Mouse (Mus musculus) NIH3T3 (cell line): Measurements from ENCODE around the gene Zfp385a.

ENCODE experiments used
- DNase-seq: peaks from one replicate; pipeline ENCODE4 v3.0.0-alpha.2; 2012; ENCODE audit warnings: low read depth

Zfp385a gene

GRCm38 (mm10) chr15:103339961-103340337, at the start of gene Zfp385a:
Zfp385a (minus strand) TSS chr15:103340093.
- DNase-seq, result no peak

GRCm38 (mm10) chr15:103388556-103389145, 48.8 kb upstream of the Zfp385a start:
- DNase-seq, result peak; percentile 82

DNA sequence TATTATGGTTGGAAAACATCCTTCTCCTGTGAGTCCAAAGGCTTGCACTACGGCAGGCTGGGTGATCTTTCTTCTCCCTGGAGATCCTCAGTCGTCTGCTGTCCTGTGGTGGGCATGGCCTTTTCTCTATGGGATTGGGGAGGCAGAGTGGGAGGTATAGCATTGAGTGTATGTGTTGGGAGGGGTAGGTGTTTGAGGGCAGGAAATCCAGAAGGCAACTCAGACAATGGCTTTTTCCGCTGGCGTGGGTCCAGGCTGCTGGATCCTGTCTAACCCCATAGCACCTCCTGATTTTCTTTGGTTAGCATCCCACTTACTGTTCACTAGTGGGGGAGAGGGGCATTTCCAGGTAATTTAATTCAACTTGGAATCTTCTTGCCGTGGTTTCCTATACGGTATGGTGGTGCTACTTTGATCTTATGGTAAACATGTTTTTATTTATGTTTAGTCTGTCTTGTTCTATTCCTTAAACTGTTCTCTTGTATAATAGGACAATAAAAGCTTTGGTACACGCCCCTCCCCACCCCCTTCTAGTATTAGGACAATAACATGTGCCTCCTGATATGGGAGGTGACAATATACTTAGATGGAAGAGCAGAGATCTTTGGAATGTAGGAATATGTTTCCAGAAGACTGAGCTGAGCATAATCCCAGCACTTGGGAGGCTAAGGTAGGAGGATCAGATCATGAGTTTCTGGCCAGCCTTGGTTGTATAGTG, 44.0 kb upstream of the Zfp385a start:
- DNase-seq, result peak; percentile 30

DNA sequence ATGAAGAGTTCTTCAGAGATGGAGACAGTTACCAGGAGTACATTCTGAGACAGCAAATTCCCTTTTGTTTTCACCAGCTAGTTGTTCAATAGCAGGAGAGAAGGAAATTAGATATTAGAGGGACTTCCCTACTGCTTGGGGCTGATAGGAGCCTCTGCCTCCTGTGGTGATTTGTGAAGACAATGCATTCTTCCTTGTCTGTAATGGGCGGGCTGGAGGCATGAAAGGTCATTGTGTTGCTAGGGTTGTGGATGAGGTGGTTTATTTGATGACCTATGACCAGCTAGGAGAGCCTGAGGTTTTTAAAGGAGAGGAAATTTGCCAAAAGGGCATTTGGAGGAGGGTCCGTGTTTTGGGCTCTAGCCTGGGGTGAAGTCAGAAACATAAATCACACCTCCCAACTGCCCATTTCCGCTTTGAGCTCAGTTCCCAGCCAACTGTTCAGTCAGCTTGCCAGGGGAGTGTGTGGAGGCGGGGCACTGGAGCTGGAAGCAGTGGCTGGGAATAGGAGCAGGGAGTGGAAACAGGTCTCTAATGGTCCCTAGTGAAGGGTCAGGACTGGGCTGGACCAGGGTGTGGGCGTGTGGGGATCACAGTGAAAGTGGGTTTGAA, 43.0 kb upstream of the Zfp385a start:
- DNase-seq, result peak; percentile 71

DNA sequence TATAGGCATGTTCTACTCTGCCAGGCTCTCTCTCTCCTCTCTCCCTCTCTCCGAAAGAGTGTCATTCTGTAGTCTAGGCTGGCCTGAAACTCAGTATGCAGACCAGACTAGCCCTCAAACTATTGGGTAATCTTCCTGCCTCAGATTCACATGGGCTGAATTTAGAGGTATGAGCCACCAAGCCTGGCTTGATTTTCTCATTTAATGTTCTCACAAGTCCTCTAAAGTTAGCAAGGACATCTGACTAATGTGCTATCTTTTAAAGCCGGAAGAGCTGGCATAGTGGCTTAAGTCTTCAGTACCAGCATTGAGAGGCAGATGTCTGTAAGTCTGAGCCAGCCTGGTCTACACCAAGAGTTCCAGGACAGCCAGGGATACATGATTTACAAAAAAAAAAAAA, 42.2 kb upstream of the Zfp385a start:
- DNase-seq, result peak; percentile 35

DNA sequence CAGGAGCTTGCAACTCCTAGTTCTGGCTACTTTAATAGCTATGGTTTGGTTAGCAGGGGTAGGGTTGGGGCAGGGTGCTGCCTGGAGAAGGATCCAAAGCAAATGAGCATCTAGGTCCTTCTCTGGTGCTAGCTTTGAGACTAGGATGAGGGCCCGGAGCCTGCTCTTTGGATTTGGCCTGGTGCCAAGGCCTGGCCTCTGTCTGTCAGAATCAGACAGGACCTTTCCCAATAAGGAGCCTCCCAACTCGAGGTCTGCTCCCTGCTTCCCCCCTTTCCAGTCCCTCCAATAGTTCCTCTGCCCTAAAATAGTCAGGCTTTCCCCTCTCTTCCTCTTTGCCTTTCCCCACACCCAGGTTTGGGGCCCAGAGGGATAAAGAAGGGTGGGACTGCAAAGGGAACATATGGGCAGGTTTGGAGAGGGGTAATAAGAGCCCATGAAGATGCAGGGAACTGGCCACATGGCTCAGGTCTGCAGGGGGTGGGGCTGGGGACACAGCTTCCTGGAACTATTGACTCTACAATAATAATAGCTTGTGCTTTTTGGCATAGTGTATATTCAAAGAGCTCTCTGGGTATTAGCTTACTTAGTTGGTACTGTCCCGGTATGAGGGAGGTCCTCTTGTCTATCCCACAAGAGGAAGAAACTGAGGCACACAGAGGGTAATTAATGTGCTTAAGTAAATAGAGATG, 38.9 kb upstream of the Zfp385a start:
- peak; percentile 71 for DNase-seq

GRCm38 (mm10) chr15:103377752-103378664, 38.1 kb upstream of the Zfp385a start:
- DNase-seq, result peak; percentile 90

- DNase-seq, result peak; percentile 56
These were observed 37.0 kb upstream of the Zfp385a start for GRCm38 (mm10) chr15:103376837-103377269.

DNA sequence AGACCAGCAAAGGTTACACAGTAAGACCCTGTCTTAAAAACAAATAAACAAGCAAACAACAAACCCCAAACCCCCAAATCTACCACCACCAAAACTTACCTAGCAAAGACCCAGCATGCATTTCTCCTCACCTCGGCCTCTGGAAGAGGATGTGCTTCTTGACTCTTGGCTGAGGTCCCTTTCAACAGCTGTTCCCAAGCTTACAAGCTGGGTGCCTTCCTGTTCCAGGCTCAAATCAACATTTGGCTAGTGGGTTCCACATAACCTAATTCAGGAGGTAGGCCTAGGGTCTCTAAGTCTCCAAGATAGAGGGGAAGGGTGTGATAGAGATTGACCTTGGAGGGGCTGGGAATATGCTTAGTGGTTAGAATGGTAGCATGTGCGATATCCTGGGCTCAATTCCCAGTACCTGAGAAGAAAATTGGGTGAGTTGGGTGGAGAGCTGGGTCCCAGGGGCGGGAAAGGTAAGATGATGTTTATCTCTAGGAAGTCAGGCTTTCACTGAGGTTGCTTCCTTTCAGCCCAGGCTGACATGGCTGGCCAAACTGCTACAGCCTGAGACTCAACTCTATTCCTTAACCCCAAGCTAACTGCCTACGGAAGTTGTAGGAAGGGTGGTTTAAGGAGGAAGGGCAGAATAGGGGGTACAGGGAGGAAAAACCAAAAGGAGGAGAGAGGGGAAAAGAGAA, 35.4 kb upstream of the Zfp385a start:
- no peak for DNase-seq

DNA sequence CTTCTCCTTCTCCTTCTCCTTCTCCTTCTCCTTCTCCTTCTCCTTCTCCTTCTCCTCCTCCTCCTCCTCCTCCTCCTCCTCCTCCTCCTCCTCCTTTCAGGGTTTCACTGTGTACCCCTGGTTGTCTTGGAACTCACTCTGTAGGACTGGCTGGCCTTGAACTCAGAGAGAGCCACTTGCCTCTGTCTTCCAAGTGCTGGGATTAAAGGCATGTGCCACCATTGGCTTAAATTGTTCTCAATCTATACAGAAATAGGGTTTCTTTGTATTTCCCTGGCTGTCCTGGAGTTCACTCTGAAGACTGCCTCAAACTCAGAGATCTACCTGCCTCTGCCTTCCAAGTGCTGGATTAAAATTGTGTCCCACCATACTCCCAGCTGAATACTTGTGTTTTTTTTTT, 32.6 kb upstream of the Zfp385a start:
- no peak for DNase-seq

- peak; percentile 75 for DNase-seq
These were observed 31.8 kb upstream of the Zfp385a start for GRCm38 (mm10) chr15:103371741-103372140.

DNA sequence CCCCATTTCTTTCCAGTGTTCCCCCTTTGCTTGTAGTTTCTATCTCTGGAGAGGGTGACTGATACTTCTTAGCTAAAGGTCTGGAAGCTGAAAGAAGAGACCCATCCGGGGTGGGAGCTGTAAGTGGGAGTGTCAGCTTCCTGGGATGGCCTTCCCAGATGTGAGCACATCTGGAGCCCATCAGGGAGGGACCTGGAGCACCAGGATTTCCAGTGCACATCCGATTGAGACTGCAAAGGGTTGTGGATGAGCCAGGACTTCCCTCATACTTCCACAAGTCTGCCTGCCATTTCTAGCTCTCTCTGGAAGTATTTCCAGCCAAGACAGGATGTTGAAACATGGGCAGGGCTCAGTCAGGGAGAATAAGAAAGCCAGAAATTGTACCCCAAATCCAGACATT, 31.3 kb upstream of the Zfp385a start:
- peak; percentile 73 for DNase-seq

DNA sequence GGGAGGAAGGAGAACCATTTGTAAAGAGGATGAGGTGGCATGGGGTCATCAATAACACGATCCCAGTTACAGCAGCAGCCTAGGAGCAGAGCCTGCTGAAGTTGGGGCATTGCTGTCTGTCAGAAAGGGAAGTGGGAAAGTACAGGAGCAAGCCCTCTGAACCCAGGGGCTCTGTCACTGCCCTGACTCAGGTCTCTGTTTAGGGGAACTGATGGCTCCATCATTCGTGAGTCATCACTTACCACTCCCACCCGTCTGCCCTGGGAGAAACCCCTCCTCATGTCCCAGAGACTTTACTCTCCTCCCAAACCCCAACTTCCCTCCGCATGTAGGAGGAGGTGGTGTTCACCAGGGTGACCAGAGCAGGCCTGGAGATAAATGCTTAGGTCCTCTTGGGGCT, 30.6 kb upstream of the Zfp385a start:
- DNase-seq, result peak; percentile 32

DNA sequence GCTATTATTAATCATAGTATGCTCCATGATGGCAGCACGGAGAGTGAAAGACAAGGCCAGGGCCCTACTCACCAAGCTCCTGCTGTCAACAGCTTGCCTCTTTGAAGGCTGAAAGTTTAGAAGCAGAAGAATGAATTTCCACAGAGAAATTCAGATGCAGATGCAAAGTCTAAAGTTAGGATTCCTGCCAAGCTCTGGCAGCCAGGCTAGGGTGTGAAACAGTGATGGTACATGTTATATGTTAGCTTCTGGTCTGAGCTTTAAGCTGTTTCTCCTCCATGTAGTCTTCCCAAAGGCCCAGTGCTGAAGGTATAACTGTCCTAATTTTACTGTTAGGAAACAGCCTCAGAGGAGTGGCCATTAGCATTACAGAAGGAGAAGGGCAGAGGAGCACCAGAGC, 29.2 kb upstream of the Zfp385a start:
- DNase-seq, result peak; percentile 43

GRCm38 (mm10) chr15:103368179-103368940, 28.5 kb upstream of the Zfp385a start:
- DNase-seq, result peak; percentile 75

DNA sequence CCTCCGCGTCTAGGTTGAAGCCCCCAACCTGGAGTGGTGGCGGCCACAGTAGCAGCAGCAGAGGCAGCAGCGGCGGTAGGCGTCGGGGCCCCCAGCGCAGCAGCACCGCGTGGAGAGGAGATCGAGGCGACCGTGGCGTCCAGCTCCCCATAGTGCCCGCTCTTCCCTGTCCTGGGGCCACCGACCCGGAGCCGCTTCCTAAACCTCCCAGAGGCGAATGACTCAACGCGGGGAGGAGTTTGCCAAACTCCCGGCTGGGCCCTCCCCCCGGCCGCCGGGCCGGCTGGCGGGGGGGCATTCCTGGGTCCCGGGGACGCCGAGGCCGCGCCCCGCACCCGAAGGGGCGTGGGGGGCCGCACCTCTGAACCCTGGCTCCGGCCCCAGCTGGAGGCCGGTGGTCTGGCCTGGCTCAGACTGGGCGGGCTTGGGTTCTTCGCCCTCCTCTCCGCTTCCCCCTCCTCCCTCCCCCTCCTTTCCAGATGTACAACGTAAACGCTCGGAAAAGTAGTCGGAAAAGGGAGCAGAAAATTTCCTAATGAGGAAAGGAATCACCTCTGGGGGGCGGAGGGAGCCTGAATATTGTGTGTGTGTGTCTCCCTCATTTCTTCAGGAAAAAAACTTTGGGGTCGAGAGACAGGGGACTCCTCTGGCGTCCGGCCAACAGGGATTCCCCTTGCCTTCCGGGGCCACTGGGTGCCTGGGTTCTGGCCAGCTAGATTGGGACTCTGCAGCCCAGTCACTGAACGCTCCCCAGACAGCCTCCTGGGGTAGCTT, 26.7 kb upstream of the Zfp385a start, which contains the start of gene Itga5:
Itga5 (minus strand) TSS at position 388 of the 774 bp plus-strand sequence.
- peak; percentile 93 for DNase-seq

- peak; percentile 70 for DNase-seq
These were observed 25.8 kb upstream of the Zfp385a start for GRCm38 (mm10) chr15:103365471-103366375.

DNA sequence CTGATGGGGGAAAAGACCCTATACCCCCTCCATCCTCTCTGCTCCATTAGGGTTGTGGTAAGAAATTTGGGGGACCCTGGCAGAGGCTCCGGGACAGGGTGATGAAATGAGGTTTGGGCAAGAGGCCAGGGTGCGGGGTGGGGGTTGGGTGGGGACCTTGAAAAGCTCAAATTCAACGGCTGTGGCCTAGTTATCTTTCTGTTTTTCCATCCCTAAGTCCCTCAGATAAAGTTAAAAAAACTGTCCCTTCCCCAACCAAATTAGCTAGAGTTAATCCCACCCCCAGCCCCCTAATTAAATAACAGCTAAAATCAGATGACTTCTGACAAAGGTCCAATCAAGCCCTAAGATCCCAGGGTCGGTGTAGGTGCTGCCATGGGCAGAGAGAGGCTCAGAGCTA, 24.9 kb upstream of the Zfp385a start:
- DNase-seq, result peak; percentile 41
